7 mouse cellular contexts compared by ENCODE assay signal in the genomic region with DNA sequence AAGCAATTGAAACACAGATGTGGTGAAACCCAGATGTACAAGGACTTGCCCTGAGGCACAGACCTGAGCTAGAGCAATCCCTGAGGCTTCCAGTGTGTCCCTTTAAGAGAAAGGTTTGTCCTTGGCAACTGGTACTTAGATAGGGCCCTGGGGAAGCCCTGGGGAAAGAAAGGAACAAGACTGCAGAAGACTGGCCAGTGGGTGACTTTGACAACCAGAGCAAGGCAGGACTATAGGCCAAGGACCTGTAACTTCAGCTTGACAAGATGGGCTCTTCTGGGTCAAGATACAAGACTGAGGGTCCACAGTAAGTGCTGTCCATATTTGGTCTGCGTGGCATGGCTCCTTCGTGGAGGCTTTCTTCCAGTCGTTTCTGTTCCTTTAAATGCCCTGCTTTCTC. TPM values are rescaled to one million over a fixed set of nuclear protein-coding genes. Genes with fewer than 3 reads are reported as not detected.
DNase-seq lines count a peak whose midpoint lies in the region; ATAC-seq and TF ChIP-seq lines count a peak whose summit lies in the region.

A gene (plus strand): TSS at position 190 of the 400 bp plus-strand sequence.

- TF ChIP-seq RAD21 in CH12.LX (IDR thresholded peaks at IDR 0.05; ENCODE audit: low read depth, low read length): no peak

- no peaks in the 10 kb centered on the region for H3K27me3 ChIP-seq in CH12.LX (replicated peaks)
- H3K27me3 ChIP-seq in G1E (ENCODE audit: insufficient read depth, low read length): 0 out of 2 replicates have a peak, but pooled peaks cover 2% of the 10 kb centered on the region
- H3K27me3 ChIP-seq in forebrain, embryonic 12.5 days: no peaks in the 10 kb centered on the region
- no peaks in the 10 kb centered on the region for H3K27me3 ChIP-seq in limb, embryonic 15.5 days
- no peaks in the 10 kb centered on the region for H3K27me3 ChIP-seq in stomach, postnatal 0 days (ENCODE audit: control insufficient read depth, insufficient read depth, low read length)

- 81% methylated on average over 3 of the region's 3 CpGs for WGBS in forebrain, embryonic 12.5 days
- WGBS in limb, embryonic 15.5 days: 70% methylated on average over 3 of the region's 3 CpGs
- 72% methylated on average over 3 of the region's 3 CpGs for WGBS in stomach, postnatal 0 days

- no peaks in the 10 kb centered on the region for H3K79me2 ChIP-seq in CH12.LX (replicated peaks; ENCODE audit: control insufficient read depth, extremely low read depth, insufficient read depth, poor library complexity, severe bottlenecking)

- peaks cover 0 to 18% of the 10 kb centered on the region in 2 experiments for H3K36me3 ChIP-seq in CH12.LX (replicated peaks in 1 of 2; ENCODE audit: control insufficient read depth in 1 of 2, insufficient read depth in 1 of 2, low read length in 1 of 2)
- peaks cover 12% of the 10 kb centered on the region for H3K36me3 ChIP-seq in G1E (replicated peaks)
- no peaks in the 10 kb centered on the region for H3K36me3 ChIP-seq in forebrain, embryonic 12.5 days (replicated peaks)
- no peaks in the 10 kb centered on the region for H3K36me3 ChIP-seq in limb, embryonic 15.5 days
- no peaks in the 10 kb centered on the region for H3K36me3 ChIP-seq in stomach, postnatal 0 days (ENCODE audit: control insufficient read depth, insufficient read depth, low read length)

- H3K4me3 ChIP-seq in CH12.LX (replicated peaks in 1 of 3; ENCODE audit: low read depth in 2 of 3, low read length in 2 of 3, poor library complexity in 1 of 3): no peak within 1 kb of the TSS
- H3K4me3 ChIP-seq in G1E (ENCODE audit: low read depth, low read length): no peak within 1 kb of the TSS
- no peak within 1 kb of the TSS for H3K4me3 ChIP-seq in forebrain, embryonic 12.5 days (replicated peaks)
- no peak within 1 kb of the TSS for H3K4me3 ChIP-seq in limb, embryonic 15.5 days
- no peak within 1 kb of the TSS for H3K4me3 ChIP-seq in stomach, postnatal 0 days (ENCODE audit: low read depth, low read length)

- dilution Hi-C loops in CH12.LX (cut with MboI; ENCODE audit: extremely low pct_ligation_motif_present, extremely low pct_unique_long_range_greater_than_20kb, low sequenced_read_pairs): no loop called here

- no peak within 1 kb of the TSS for H3K27ac ChIP-seq in CH12.LX (ENCODE audit: insufficient read depth, low read depth)
- H3K27ac ChIP-seq in forebrain, embryonic 12.5 days: no peak within 1 kb of the TSS
- H3K27ac ChIP-seq in limb, embryonic 15.5 days: no peak within 1 kb of the TSS
- no peak within 1 kb of the TSS for H3K27ac ChIP-seq in stomach, postnatal 0 days (replicated peaks)

- TF ChIP-seq EP300 in CH12.LX (IDR thresholded peaks at IDR 0.05; ENCODE audit: low read length): no peak
- no peak for TF ChIP-seq EP300 in stomach, postnatal 0 days (optimal IDR thresholded peaks at IDR 0.05)

- no peak for TF ChIP-seq POLR2A in CH12.LX (IDR thresholded peaks at IDR 0.05; ENCODE audit: low read depth, low read length)

- no peak within 1 kb of the TSS for H3K9ac ChIP-seq in CH12.LX (ENCODE audit: insufficient read depth, low read depth)
- no peak within 1 kb of the TSS for H3K9ac ChIP-seq in forebrain, embryonic 12.5 days
- no peak within 1 kb of the TSS for H3K9ac ChIP-seq in limb, embryonic 15.5 days
- H3K9ac ChIP-seq in stomach, postnatal 0 days (ENCODE audit: low read length): no peak within 1 kb of the TSS

- no peak for TF ChIP-seq CTCF in CH12.LX (conservative IDR thresholded peaks at IDR 0.05 in 1 of 2, IDR thresholded peaks at IDR 0.05 in 1 of 2; ENCODE audit: low read depth in 2 of 2, low read length in 2 of 2)
- TF ChIP-seq CTCF in G1E (IDR thresholded peaks at IDR 0.05; ENCODE audit: low read depth, low read length): no peak
- no peak for TF ChIP-seq CTCF in stomach, postnatal 0 days (IDR thresholded peaks at IDR 0.05; ENCODE audit: low read depth)

- H3K4me2 ChIP-seq in CH12.LX (ENCODE audit: insufficient read depth, low read depth, poor library complexity, severe bottlenecking): no peak within 1 kb of the TSS
- H3K4me2 ChIP-seq in forebrain, embryonic 12.5 days: no peak within 1 kb of the TSS
- no peak within 1 kb of the TSS for H3K4me2 ChIP-seq in limb, embryonic 15.5 days
- no peak within 1 kb of the TSS for H3K4me2 ChIP-seq in stomach, postnatal 0 days (replicated peaks; ENCODE audit: low read depth)

- H3K4me1 ChIP-seq in CH12.LX (ENCODE audit: control insufficient read depth in 1 of 2, insufficient read depth in 2 of 2): peaks cover 0 to 15% of the 10 kb centered on the region in 2 experiments; a peak in 1 of 4 replicates
- peaks cover 25% of the 10 kb centered on the region for H3K4me1 ChIP-seq in G1E (ENCODE audit: insufficient read depth, low read depth, low read length)
- H3K4me1 ChIP-seq in forebrain, embryonic 12.5 days: peaks cover 18% of the 10 kb centered on the region
- peaks cover 3% of the 10 kb centered on the region; the same call in 1 of the 2 replicates for H3K4me1 ChIP-seq in limb, embryonic 15.5 days
- no peaks in the 10 kb centered on the region for H3K4me1 ChIP-seq in stomach, postnatal 0 days (replicated peaks; ENCODE audit: control insufficient read depth, insufficient read depth)

- H3K9me3 ChIP-seq in CH12.LX (replicated peaks; ENCODE audit: low read length): no peaks in the 10 kb centered on the region
- H3K9me3 ChIP-seq in G1E (replicated peaks): no peaks in the 10 kb centered on the region
- H3K9me3 ChIP-seq in forebrain, embryonic 12.5 days: no peaks in the 10 kb centered on the region
- no peaks in the 10 kb centered on the region for H3K9me3 ChIP-seq in limb, embryonic 15.5 days
- no peaks in the 10 kb centered on the region for H3K9me3 ChIP-seq in stomach, postnatal 0 days (ENCODE audit: control insufficient read depth, low read length)

- DNase-seq in CH12.LX (ENCODE audit: extremely low read depth) (no peak), G1E (ENCODE audit: low spot score) (no peak)
- no peak for DNase-seq in stomach, postnatal 0 days (ENCODE audit: low spot score)
- DNase-seq in urinary bladder, postnatal 4 days (ENCODE audit: low spot score in 2 of 2): no peak

- in situ Hi-C loops in CH12.LX (cut with MboI; ENCODE audit: low pct_ligation_motif_present, low pct_unique_long_range_greater_than_20kb, low sequenced_read_pairs): no loop called here

- no peak for ATAC-seq in G1E (ENCODE audit: extremely low read depth, insufficient number of reproducible peaks, low FRiP score, poor library complexity, severe bottlenecking)
- no peak for ATAC-seq in forebrain, embryonic 12.5 days (ENCODE audit: low FRiP score)
- ATAC-seq in hematopoietic stem cell, adult 5-6 weeks (replicated peaks in 1 of 2; ENCODE audit: insufficient read depth in 1 of 2, low FRiP score in 2 of 2, low TSS enrichment in 1 of 2, low read depth in 1 of 2, poor library complexity in 2 of 2, severe bottlenecking in 2 of 2): no peak
- ATAC-seq in limb, embryonic 15.5 days (ENCODE audit: insufficient number of reproducible peaks, low FRiP score, low TSS enrichment, low read depth): no peak
- no peak for ATAC-seq in stomach, postnatal 0 days (ENCODE audit: low FRiP score, low TSS enrichment)

TF ChIP-seq in CH12.LX, 34 proteins besides CTCF, POLR2A, EP300 and RAD21:
- TF ChIP-seq NELFE (IDR thresholded peaks at IDR 0.05; ENCODE audit: low read depth, low read length) (no peak), E2F4 (IDR thresholded peaks at IDR 0.05; ENCODE audit: insufficient replicate concordance, low read depth, low read length) (no peak), ZC3H11A (IDR thresholded peaks at IDR 0.05; ENCODE audit: low read depth, low read length) (no peak), MEF2A (IDR thresholded peaks at IDR 0.05; ENCODE audit: borderline replicate concordance, low read depth, low read length) (no peak), ETS1 (conservative IDR thresholded peaks at IDR 0.05; ENCODE audit: low read depth, low read length) (no peak), IRF4 (IDR thresholded peaks at IDR 0.05; ENCODE audit: low read depth, low read length) (no peak), SMC3 (IDR thresholded peaks at IDR 0.05; ENCODE audit: low read depth, low read length) (no peak), POLR2AphosphoS2 (IDR thresholded peaks at IDR 0.05; ENCODE audit: low read depth, low read length) (no peak), MAX (IDR thresholded peaks at IDR 0.05; ENCODE audit: low read length) (no peak), MAFK (IDR thresholded peaks at IDR 0.05; ENCODE audit: insufficient replicate concordance, low read length) (no peak), HCFC1 (IDR thresholded peaks at IDR 0.05; ENCODE audit: low read depth, low read length) (no peak), PAX5 (IDR thresholded peaks at IDR 0.05; ENCODE audit: low read length) (no peak), USF2 (conservative IDR thresholded peaks at IDR 0.05; ENCODE audit: low read depth, low read length) (no peak)

RNA-seq across cellular contexts. Expression of the gene that starts here (rescaled TPM):
- 67.3 and 80.0 TPM in 2 replicates for total RNA-seq in CH12.LX (2012; rRNA removed)
- 79.5 and 83.5 TPM in 2 replicates for total RNA-seq in CH12.LX (2014; rRNA removed)
- polyA plus RNA-seq in CH12.LX (2012; ENCODE audit: insufficient read length, low read depth): 80.8 and 94.0 TPM in 2 replicates
- 49.8 and 50.1 TPM in 2 replicates for total RNA-seq in G1E (2014; fragmentation: Nextera tagmentation)
- 114 and 154 TPM in 2 replicates for total RNA-seq in G1E (2017)
- polyA plus RNA-seq in G1E (2012): 10.1 and 12.4 TPM in 2 replicates
- polyA plus RNA-seq in forebrain, embryonic 12.5 days (2016; fragmentation: Nextera tagmentation; extraction: Ambion mirVana): 58.5 and 64.4 TPM in 2 replicates
- 364 and 390 TPM in 2 replicates for total RNA-seq in hematopoietic stem cell, adult 5-6 weeks (2017)
- polyA plus RNA-seq in limb, embryonic 15.5 days (2015; fragmentation: Nextera tagmentation; extraction: Ambion mirVana): 73.8 and 77.5 TPM in 2 replicates
- 30.4 and 31.2 TPM in 2 replicates for polyA plus RNA-seq in stomach, postnatal 0 days (2015; fragmentation: Nextera tagmentation; extraction: Ambion mirVana)
